Mouse (Mus musculus): ENCODE measurements around the gene Cacna1c.

The Cacna1c gene

GRCm38 (mm10) chr6:119196382-119197305 is at the start of gene Cacna1c:
TSS of gene Cacna1c (minus strand) at chr6:119196418.
- TF ChIP-seq GATA4 (IDR thresholded peaks at IDR 0.05; ENCODE audit: insufficient replicate concordance, low read length), result no peak

- no peak for TF ChIP-seq GATA4 (IDR thresholded peaks at IDR 0.05; ENCODE audit: insufficient replicate concordance, low read length)
These were observed 44.9 kb upstream of the Cacna1c start for GRCm38 (mm10) chr6:119240871-119241705.

GRCm38 (mm10) chr6:119240256-119240655 is 44.0 kb upstream of the Cacna1c start:
- no peak for TF ChIP-seq GATA4 (IDR thresholded peaks at IDR 0.05; ENCODE audit: insufficient replicate concordance, low read length)

GRCm38 (mm10) chr6:119239341-119240005 is 43.3 kb upstream of the Cacna1c start:
- no peak for TF ChIP-seq GATA4 (IDR thresholded peaks at IDR 0.05; ENCODE audit: insufficient replicate concordance, low read length)

- no peak for TF ChIP-seq GATA4 (IDR thresholded peaks at IDR 0.05; ENCODE audit: insufficient replicate concordance, low read length)
These were observed 41.3 kb upstream of the Cacna1c start for GRCm38 (mm10) chr6:119237427-119237989.

- no peak for TF ChIP-seq GATA4 (IDR thresholded peaks at IDR 0.05; ENCODE audit: insufficient replicate concordance, low read length)
These were observed 40.0 kb upstream of the Cacna1c start, which contains the start of gene Cacna2d4 for GRCm38 (mm10) chr6:119236241-119236640. TSS of gene Cacna2d4 (plus strand) at chr6:119236526.

- no peak for TF ChIP-seq GATA4 (IDR thresholded peaks at IDR 0.05; ENCODE audit: insufficient replicate concordance, low read length)
These were observed 39.2 kb upstream of the Cacna1c start for GRCm38 (mm10) chr6:119235441-119235840.

- TF ChIP-seq GATA4 (IDR thresholded peaks at IDR 0.05; ENCODE audit: insufficient replicate concordance, low read length), result no peak
These were observed 36.8 kb upstream of the Cacna1c start for GRCm38 (mm10) chr6:119233066-119233465.

- no peak for TF ChIP-seq GATA4 (IDR thresholded peaks at IDR 0.05; ENCODE audit: insufficient replicate concordance, low read length)
These were observed 32.8 kb upstream of the Cacna1c start for GRCm38 (mm10) chr6:119228861-119229603.

- TF ChIP-seq GATA4 (IDR thresholded peaks at IDR 0.05; ENCODE audit: insufficient replicate concordance, low read length), result no peak
These were observed 30.8 kb upstream of the Cacna1c start for GRCm38 (mm10) chr6:119227001-119227400.

- TF ChIP-seq GATA4 (IDR thresholded peaks at IDR 0.05; ENCODE audit: insufficient replicate concordance, low read length), result no peak
These were observed 29.5 kb upstream of the Cacna1c start for GRCm38 (mm10) chr6:119225731-119226130.

GRCm38 (mm10) chr6:119225226-119225625 is 29.0 kb upstream of the Cacna1c start:
- no peak for TF ChIP-seq GATA4 (IDR thresholded peaks at IDR 0.05; ENCODE audit: insufficient replicate concordance, low read length)

- TF ChIP-seq GATA4 (IDR thresholded peaks at IDR 0.05; ENCODE audit: insufficient replicate concordance, low read length), result no peak
These were observed 28.4 kb upstream of the Cacna1c start for GRCm38 (mm10) chr6:119224451-119225195.
